Mouse (Mus musculus) central nervous system, embryonic 18 days (tissue): ENCODE data around the gene Bicra. TPM values are rescaled to one million over a fixed set of nuclear protein-coding genes. Genes with fewer than 3 reads are reported as not detected.

Experiments
- polyA plus RNA-seq: library from polyadenylated mRNA; depleted of rRNA; stranded (reverse); fragments of >200 nt; gene quantifications from 2 replicates; pipeline ENCODE4 v1.2.3, GENCODE M21; 2012; rRNA removed

Bicra gene
- polyA plus RNA-seq, result 7.8 and 12.0 TPM in 2 replicates

GRCm38 (mm10) chr7:16047338-16048146 is at the start of gene Bicra:
Gene Bicra, minus strand, starts transcription at chr7:16047921.

GRCm38 (mm10) chr7:16061219-16062098 is 13.7 kb upstream of the Bicra start, which contains the start of gene Zfp541:
Gene Zfp541, plus strand, starts transcription at chr7:16061814.

GRCm38 (mm10) chr7:15967312-15967711 is 80.4 kb downstream of the Bicra start, which contains the start of gene Ehd2:
Gene Ehd2, minus strand, starts transcription at chr7:15967567.

GRCm38 (mm10) chr7:15945721-15946536 is 101.8 kb downstream of the Bicra start, which contains the start of gene Nop53:
Gene Nop53, minus strand, starts transcription at chr7:15946074.

GRCm38 (mm10) chr7:15922220-15922773 is 125.4 kb downstream of the Bicra start, which contains the start of gene Selenow:
Gene Selenow, minus strand, starts transcription at chr7:15922402.

Other genes starting within 250 kb of the Bicra start
- not detected in 2 replicates for gene Obox6, start 208.2 kb downstream of the Bicra start, polyA plus RNA-seq
- 0.05 and 0.57 TPM in 2 replicates for gene Crx, start 168.0 kb downstream of the Bicra start, polyA plus RNA-seq
- 0.14 and 0.17 TPM in 2 replicates for gene Crxos, start 165.3 kb downstream of the Bicra start, polyA plus RNA-seq
- gene Selenow, start 125.5 kb downstream of the Bicra start, polyA plus RNA-seq, result 1,152 and 1,184 TPM in 2 replicates
- gene Nop53, start 101.8 kb downstream of the Bicra start, polyA plus RNA-seq, result 116 and 118 TPM in 2 replicates
- gene Ehd2, start 80.4 kb downstream of the Bicra start, polyA plus RNA-seq, result 5.9 TPM in 2 replicates
- 0.28 TPM in 2 replicates for gene Zfp541, start 13.9 kb upstream of the Bicra start, polyA plus RNA-seq
- gene Napa, start 50.5 kb upstream of the Bicra start, polyA plus RNA-seq, result 179 and 189 TPM in 2 replicates
- gene Kptn, start 72.0 kb upstream of the Bicra start, polyA plus RNA-seq, result 51.4 and 53.5 TPM in 2 replicates
- 29.3 and 35.9 TPM in 2 replicates for gene Slc8a2, start 81.9 kb upstream of the Bicra start, polyA plus RNA-seq
- 155 and 163 TPM in 2 replicates for gene Meis3, start 127.2 kb upstream of the Bicra start, polyA plus RNA-seq
- 12.0 and 12.1 TPM in 2 replicates for gene Dhx34, start 174.1 kb upstream of the Bicra start, polyA plus RNA-seq
- 0.09 and 0.12 TPM in 2 replicates for gene C5ar2, start 196.2 kb upstream of the Bicra start, polyA plus RNA-seq
- gene C5ar1, start 211.6 kb upstream of the Bicra start, polyA plus RNA-seq, result 0.74 and 1.6 TPM in 2 replicates
- gene Inafm1, start 225.7 kb upstream of the Bicra start, polyA plus RNA-seq, result 53.8 and 57.4 TPM in 2 replicates
- 40.8 and 46.5 TPM in 2 replicates for gene Ccdc9, start 238.9 kb upstream of the Bicra start, polyA plus RNA-seq